Mouse (Mus musculus) ES-E14 (cell line): ENCODE measurements around the gene Unc93b1.

Source experiments
- CHD2 ChIP-seq: IDR thresholded peaks from 2 replicates; pipeline ENCODE4 v1.6.1; 2014; ENCODE audit warnings: mild to moderate bottlenecking, low read depth, low read length, inconsistent platforms
- HCFC1 ChIP-seq: IDR thresholded peaks from 2 replicates; pipeline ENCODE4 v1.6.1; 2012; ENCODE audit warnings: low read length, inconsistent platforms, borderline replicate concordance; ENCODE audit not compliant: insufficient read depth
- MAFK ChIP-seq: IDR thresholded peaks from 2 replicates; pipeline ENCODE4 v1.6.1; 2014; ENCODE audit warnings: mild to moderate bottlenecking, low read depth, low read length, inconsistent platforms; ENCODE audit not compliant: insufficient read depth
- ZC3H11A ChIP-seq: IDR thresholded peaks from 2 replicates; pipeline ENCODE4 v1.6.1; 2012; ENCODE audit warnings: low read depth, mild to moderate bottlenecking, inconsistent platforms, low read length, borderline replicate concordance
- ZNF384 ChIP-seq: IDR thresholded peaks from 2 replicates; pipeline ENCODE4 v1.6.1; 2012; ENCODE audit warnings: low read depth, low read length, inconsistent platforms

GRCm38 (mm10) chr19:3986334-3986733, 51.3 kb downstream of the Unc93b1 start, which contains the start of gene Acy3:
- TF ChIP-seq ZNF384 (no peak), ZC3H11A (no peak), MAFK (no peak), CHD2 (no peak), HCFC1 (no peak)
